Mouse (Mus musculus) liver, adult 2 months (tissue): ENCODE results near the gene Foxl2. TPM values are rescaled to one million over a fixed set of nuclear protein-coding genes. Genes with fewer than 3 reads are reported as not detected.

ENCODE experiments used
- DNase-seq: peaks from one replicate; pipeline ENCODE4 v3.0.0-alpha.2; 2011; ENCODE audit warnings: low read depth, low spot score; ENCODE audit errors: extremely low read depth
- H3K27ac ChIP-seq: fragments of 200-500 bp; replicated peaks from 2 replicates; pipeline ENCODE4 v1.5.1; 2012; ENCODE audit warnings: low read depth, mild to moderate bottlenecking, control low read depth, inconsistent platforms, low read length; ENCODE audit not compliant: insufficient read depth
- H3K27me3 ChIP-seq: fragments of 200-500 bp; 2 replicates; pipeline ENCODE4 v1.6.1; 2012; ENCODE audit warnings: mild to moderate bottlenecking, moderate library complexity, low read length, inconsistent platforms; ENCODE audit not compliant: control insufficient read depth, insufficient read depth
- H3K36me3 ChIP-seq: fragments of 200-500 bp; 2 replicates; pipeline ENCODE4 v1.6.1; 2012; ENCODE audit warnings: low read length, inconsistent platforms; ENCODE audit not compliant: control insufficient read depth, insufficient read depth
- H3K4me1 ChIP-seq: fragments of 200-500 bp; 2 replicates; pipeline ENCODE4 v1.6.1; 2011; ENCODE audit warnings: low read length; ENCODE audit not compliant: control insufficient read depth, insufficient read depth
- H3K4me3 ChIP-seq: fragments of 200-500 bp; 2 replicates; pipeline ENCODE4 v1.5.1; 2011; ENCODE audit warnings: low read depth, mild to moderate bottlenecking, control low read depth, low read length, moderate library complexity; ENCODE audit not compliant: insufficient read depth
- H3K79me2 ChIP-seq: fragments of 200-500 bp; 2 replicates; pipeline ENCODE4 v1.6.1; 2012; ENCODE audit warnings: inconsistent platforms, mild to moderate bottlenecking, low read length, moderate library complexity; ENCODE audit not compliant: control insufficient read depth, insufficient read depth
- H3K9ac ChIP-seq: fragments of 200-500 bp; 2 replicates; pipeline ENCODE4 v1.6.1; 2012; ENCODE audit warnings: low read depth, mild to moderate bottlenecking, control low read depth, inconsistent platforms, low read length
- CTCF ChIP-seq: fragments of 200-500 bp; IDR thresholded peaks from 2 replicates; pipeline ENCODE4 v1.5.1; 2011; ENCODE audit warnings: low read depth, low read length, control low read depth
- POLR2A ChIP-seq: fragments of 200-500 bp; IDR thresholded peaks from 2 replicates; pipeline ENCODE4 v1.6.1; 2011; ENCODE audit warnings: low read length, control low read depth; ENCODE audit not compliant: insufficient read depth; ENCODE audit errors: extremely low read depth
- WGBS: fragments of 180-500 bp; shearing (Covaris S2); methylation state at CpG from one replicate; pipeline ENCODE4 v1.1.7; 2018; 5-methylcytosine and 5-hydroxymethylcytosine counted together
- polyA plus RNA-seq: library from polyadenylated mRNA; depleted of rRNA; stranded (reverse); fragments of >200 nt; gene quantifications from 2 replicates; pipeline ENCODE4 v1.2.3, GENCODE M21; 2012; rRNA removed
- total RNA-seq: library from RNA; depleted of rRNA; stranded (reverse); fragments of >200 nt; gene quantifications from 2 replicates; pipeline ENCODE4 v1.2.3, GENCODE M21; 2014; rRNA removed

Gene Foxl2
- total RNA-seq (not detected in 2 replicates), polyA plus RNA-seq (not detected in 2 replicates)

GRCm38 (mm10) chr9:98955103-98955715 lies at the start of gene Foxl2:
TSS of gene Foxl2 (plus strand) at chr9:98955288.
- H3K4me1 ChIP-seq = no peaks in the 10 kb centered on the region
- H3K9ac ChIP-seq = no peak within 1 kb of the TSS
- WGBS = 2% methylated on average over 58 of the region's 58 CpGs
- peak within 1 kb of the TSS; percentile 36; the same call in 1 of the 2 replicates for H3K4me3 ChIP-seq
- DNase-seq = no peak
- H3K36me3 ChIP-seq = no peaks in the 10 kb centered on the region
- peaks cover 54% of the 10 kb centered on the region for H3K27me3 ChIP-seq
- no peak within 1 kb of the TSS for H3K27ac ChIP-seq
- TF ChIP-seq CTCF (no peak), POLR2A (no peak)
- H3K79me2 ChIP-seq = no peaks in the 10 kb centered on the region

DNA sequence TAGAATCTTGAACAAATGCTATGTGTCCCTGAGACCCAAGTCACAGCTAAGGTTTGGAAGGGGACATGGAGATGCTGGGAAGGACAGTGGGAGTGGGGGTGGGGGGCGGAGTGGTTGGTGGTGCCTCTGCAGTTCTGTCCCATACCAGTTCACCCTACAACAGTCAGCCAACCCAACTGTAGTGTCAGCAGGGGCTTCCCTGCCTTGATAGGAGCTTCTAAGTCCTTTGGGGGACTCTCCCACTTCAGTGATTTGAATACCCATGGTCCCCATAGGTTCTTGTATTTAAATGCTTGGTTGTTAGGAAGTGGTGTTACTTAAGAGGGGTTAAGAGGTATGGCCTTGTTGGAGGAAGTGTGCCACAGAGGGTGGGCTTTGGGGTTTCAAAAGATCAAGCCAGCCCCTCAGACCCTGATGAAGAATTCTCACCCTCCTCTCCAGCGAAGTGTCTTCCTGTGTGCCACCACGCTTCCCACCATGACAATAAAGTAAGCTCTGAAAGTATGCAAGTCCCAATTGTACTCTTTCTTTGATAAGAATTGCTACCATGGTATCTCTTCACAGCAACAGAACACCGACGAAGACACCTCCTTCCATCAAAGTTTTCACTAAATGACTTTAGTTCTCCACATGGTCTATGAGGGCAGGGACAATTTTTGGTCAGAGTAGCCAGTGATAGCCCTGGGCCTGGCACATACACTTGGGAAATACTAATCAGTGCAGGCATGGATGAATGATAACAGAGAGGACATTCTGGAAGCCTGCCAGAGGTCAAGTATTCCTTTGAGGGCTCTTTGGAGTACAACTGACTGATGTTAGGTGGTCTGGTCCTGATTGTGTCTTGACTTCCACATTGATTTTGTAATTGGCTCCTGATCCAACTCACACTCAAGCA lies 34.2 kb upstream of the Foxl2 start:
- Histone ChIP-seq H3K79me2 (no peaks in the 10 kb centered on the region), H3K4me1 (no peaks in the 10 kb centered on the region), H3K27ac (no peak overlapping the region), H3K27me3 (no peaks in the 10 kb centered on the region), H3K36me3 (no peaks in the 10 kb centered on the region), H3K4me3 (no peak overlapping the region), H3K9ac (no peak overlapping the region)
- 89% methylated on average over 5 of the region's 5 CpGs for WGBS
- no peak for DNase-seq
- no peak for TF ChIP-seq POLR2A
- TF ChIP-seq CTCF = no peak

- H3K27me3 ChIP-seq = no peaks in the 10 kb centered on the region
- no peaks in the 10 kb centered on the region for H3K36me3 ChIP-seq
- H3K27ac ChIP-seq = no peak overlapping the region
- no peak for DNase-seq
- 40% methylated on average over 6 of the region's 6 CpGs for WGBS
- TF ChIP-seq CTCF (no peak), POLR2A (no peak)
- no peaks in the 10 kb centered on the region for H3K4me1 ChIP-seq
- no peak overlapping the region for H3K9ac ChIP-seq
- no peak overlapping the region for H3K4me3 ChIP-seq
- no peaks in the 10 kb centered on the region for H3K79me2 ChIP-seq
Measured at GRCm38 (mm10) chr9:98923119-98923518, 32.0 kb upstream of the Foxl2 start.

DNA sequence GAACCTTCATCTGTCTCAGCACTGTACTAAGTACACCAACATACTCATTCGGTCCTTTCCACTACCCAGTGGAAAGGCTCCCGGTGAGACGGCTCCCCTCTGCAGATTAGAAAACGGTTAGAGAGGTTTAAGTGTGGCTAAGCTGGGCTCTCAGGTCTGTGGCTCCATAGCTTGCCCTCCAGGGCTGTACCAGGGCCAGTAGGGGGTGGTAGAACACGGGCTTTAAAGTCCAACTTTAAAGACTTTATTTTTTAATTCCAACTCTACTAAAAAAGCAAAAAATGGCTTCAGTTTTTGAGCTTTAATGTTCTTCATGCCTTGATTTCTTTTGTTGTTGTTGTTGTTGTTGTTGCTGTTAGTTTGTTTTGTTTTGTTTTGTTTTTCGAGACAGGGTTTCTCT lies 30.9 kb upstream of the Foxl2 start:
- TF ChIP-seq CTCF (no peak), POLR2A (no peak)
- DNase-seq = no peak
- Histone ChIP-seq H3K9ac (no peak overlapping the region), H3K4me1 (no peaks in the 10 kb centered on the region), H3K79me2 (no peaks in the 10 kb centered on the region), H3K4me3 (no peak overlapping the region), H3K27me3 (no peaks in the 10 kb centered on the region), H3K27ac (no peak overlapping the region), H3K36me3 (no peaks in the 10 kb centered on the region)
- 63% methylated on average over 6 of the region's 6 CpGs for WGBS

- H3K27me3 ChIP-seq = no peaks in the 10 kb centered on the region
- no peaks in the 10 kb centered on the region for H3K79me2 ChIP-seq
- no peak overlapping the region for H3K4me3 ChIP-seq
- no peaks in the 10 kb centered on the region for H3K36me3 ChIP-seq
- TF ChIP-seq POLR2A = no peak
- peak; percentile 25; the same call in 1 of the 2 replicates for TF ChIP-seq CTCF
- H3K4me1 ChIP-seq = no peaks in the 10 kb centered on the region
- H3K9ac ChIP-seq = no peak overlapping the region
- H3K27ac ChIP-seq = no peak overlapping the region
- WGBS = 93% methylated on average over 2 of the region's 2 CpGs
- DNase-seq = no peak
Measured at GRCm38 (mm10) chr9:98929496-98929895, 25.6 kb upstream of the Foxl2 start.
